28 mouse cellular contexts compared by ENCODE assay signal in genomic region chr8:47833944-47834343, GRCm38 (mm10). TPM values are rescaled to one million over a fixed set of nuclear protein-coding genes. Genes with fewer than 3 reads are reported as not detected.
DNase-seq lines count a peak whose midpoint lies in the region; ATAC-seq lines count a peak whose summit lies in the region.
"Had no signal": no experiment of that assay in that cellular context is flagged by ENCODE, and none has a peak within 500 bp of the region (broad histone marks: within the 10 kb centered on the region; RNA-seq: fewer than 3 reads in every experiment).

No protein-coding gene starts in this region.

- H3K27ac ChIP-seq in kidney, embryonic 15.5 days, result 0 out of 2 replicates have a peak overlapping the region, but pooled peaks have one; percentile 18
- no peak overlapping the region for H3K27ac ChIP-seq in kidney, embryonic 14.5 days (ENCODE audit: low read depth, low read length)
- H3K27ac ChIP-seq: embryonic facial prominence, embryonic 15.5 days; forebrain, embryonic 10.5 days; forebrain, embryonic 15.5 days; heart, adult 2 months; heart, embryonic 15.5 days; hindbrain, embryonic 14.5 days had no signal

- no peak overlapping the region for H3K9ac ChIP-seq in kidney, embryonic 15.5 days
- no peak overlapping the region for H3K9ac ChIP-seq in kidney, embryonic 14.5 days (ENCODE audit: low read depth, low read length)
- H3K9ac ChIP-seq: embryonic facial prominence, embryonic 15.5 days; forebrain, embryonic 15.5 days; heart, embryonic 15.5 days; hindbrain, embryonic 14.5 days had no signal

- 38% methylated on average over 1 of the region's 1 CpGs for whole genome bisulfite sequencing in kidney, embryonic 15.5 days
- 59% methylated on average over 1 of the region's 1 CpGs for WGBS in kidney, embryonic 14.5 days

- peaks cover 60% of the 10 kb centered on the region for H3K36me3 ChIP-seq in kidney, embryonic 15.5 days
- H3K36me3 ChIP-seq in kidney, embryonic 14.5 days (ENCODE audit: control insufficient read depth, insufficient read depth, low read length), result peaks cover 34% of the 10 kb centered on the region
- H3K36me3 ChIP-seq: forebrain, embryonic 15.5 days had no signal

- H3K9me3 ChIP-seq in kidney, embryonic 15.5 days (replicated peaks), result no peaks in the 10 kb centered on the region
- no peaks in the 10 kb centered on the region for H3K9me3 ChIP-seq in kidney, embryonic 14.5 days (ENCODE audit: control insufficient read depth, low read length)
- H3K9me3 ChIP-seq: embryonic facial prominence, embryonic 15.5 days; forebrain, embryonic 10.5 days; forebrain, embryonic 15.5 days; G1E; heart, embryonic 15.5 days; hindbrain, embryonic 10.5 days had no signal

- no peak overlapping the region for H3K4me3 ChIP-seq in kidney, embryonic 15.5 days (replicated peaks)
- no peak overlapping the region for H3K4me3 ChIP-seq in kidney, embryonic 14.5 days (ENCODE audit: low read length)
- H3K4me3 ChIP-seq: embryonic facial prominence, embryonic 15.5 days; erythroblast, embryonic 14.5 days; forebrain, embryonic 10.5 days; forebrain, embryonic 15.5 days; heart, adult 2 months; heart, embryonic 15.5 days; hindbrain, embryonic 10.5 days had no signal

- H3K4me2 ChIP-seq in kidney, embryonic 15.5 days, result no peak overlapping the region
- H3K4me2 ChIP-seq in kidney, embryonic 14.5 days (replicated peaks; ENCODE audit: low read depth, low read length), result no peak overlapping the region
- H3K4me2 ChIP-seq: embryonic facial prominence, embryonic 15.5 days; forebrain, embryonic 15.5 days; heart, embryonic 11.5 days; heart, embryonic 15.5 days; hindbrain, embryonic 14.5 days had no signal

- H3K4me1 ChIP-seq in kidney, embryonic 15.5 days, result peaks cover 10% of the 10 kb centered on the region; the same call in 1 of the 2 replicates
- no peaks in the 10 kb centered on the region for H3K4me1 ChIP-seq in kidney, embryonic 14.5 days (ENCODE audit: control insufficient read depth, insufficient read depth, low read length)
- H3K4me1 ChIP-seq: forebrain, embryonic 15.5 days; heart, embryonic 15.5 days had no signal

- ATAC-seq in kidney, embryonic 15.5 days (replicated peaks; ENCODE audit: low FRiP score), result peak; percentile 27; the same call in 1 of the 2 replicates
- ATAC-seq in kidney, embryonic 14.5 days (ENCODE audit: low FRiP score, low TSS enrichment), result no peak
- peak; percentile 80 for ATAC-seq in common myeloid progenitor, adult 5-6 weeks (replicated peaks; ENCODE audit: low read depth, poor library complexity, severe bottlenecking)
- peak; percentile 73 for ATAC-seq in megakaryocyte progenitor cell, adult 5-6 weeks (replicated peaks; ENCODE audit: poor library complexity)
- ATAC-seq: CD4-positive, CD25-positive, alpha-beta regulatory T cell, adult 4 months; forebrain, embryonic 15.5 days had no signal

- H3K27me3 ChIP-seq in kidney, embryonic 15.5 days, result no peaks in the 10 kb centered on the region
- H3K27me3 ChIP-seq in kidney, embryonic 14.5 days (ENCODE audit: control insufficient read depth, insufficient read depth, low read length), result no peaks in the 10 kb centered on the region
- H3K27me3 ChIP-seq: embryonic facial prominence, embryonic 15.5 days; forebrain, embryonic 15.5 days; heart, embryonic 15.5 days had no signal

- peak; percentile 1 for DNase-seq in ovary, postnatal 36 days (ENCODE audit: low spot score)
- DNase-seq in ovary, postnatal 14 days (ENCODE audit: low spot score), result no peak
- no peak for DNase-seq in urinary bladder, postnatal 25 days (ENCODE audit: low spot score)
- DNase-seq: adrenal gland, postnatal 10 days; B cell, adult 2 months; cerebellum, adult 11-12 months; cerebellum, adult 9-10 months; cerebellum, postnatal 25 days; gastrocnemius, postnatal 36 days; heart, adult 2 months had no signal

RNA-seq across cellular contexts. Expression of gene Cldn22, which starts 9.7 kb away (rescaled TPM):
- not detected in 2 replicates for polyA plus RNA-seq in kidney, embryonic 15.5 days (2015; fragmentation: Nextera tagmentation; extraction: Ambion mirVana)
- not detected in 2 replicates for polyA plus RNA-seq in kidney, embryonic 14.5 days (2014; fragmentation: Nextera tagmentation; extraction: Ambion mirVana)
- total RNA-seq in common myeloid progenitor, adult 5-6 weeks (2017), result not detected in 2 replicates
- total RNA-seq in megakaryocyte progenitor cell, adult 5-6 weeks (2015), result not detected in 2 replicates
- not detected in 2 replicates for total RNA-seq in megakaryocyte progenitor cell, adult 5-6 weeks (2017)
- total RNA-seq: adrenal gland, postnatal 4 days; heart, adult 2 months; heart, postnatal 25 days had no signal
- polyA plus RNA-seq: brain, embryonic 14.5 days; CD4-positive, CD25-positive, alpha-beta regulatory T cell, adult 4 months; embryonic facial prominence, embryonic 15.5 days; erythroblast, embryonic 14.5 days; forebrain, embryonic 10.5 days; forebrain, embryonic 15.5 days; G1E; heart, embryonic 11.5 days; heart, embryonic 15.5 days; hindbrain, embryonic 10.5 days; hindbrain, embryonic 14.5 days had no signal

RNA-seq across cellular contexts. Expression of gene Cldn24, which starts 12.0 kb away (rescaled TPM):
- not detected in 2 replicates for polyA plus RNA-seq in kidney, embryonic 15.5 days (2015; fragmentation: Nextera tagmentation; extraction: Ambion mirVana)
- polyA plus RNA-seq in kidney, embryonic 14.5 days (2014; fragmentation: Nextera tagmentation; extraction: Ambion mirVana), result not detected in 2 replicates
- total RNA-seq in common myeloid progenitor, adult 5-6 weeks (2017), result not detected in 2 replicates
- not detected in 2 replicates for total RNA-seq in megakaryocyte progenitor cell, adult 5-6 weeks (2015)
- total RNA-seq in megakaryocyte progenitor cell, adult 5-6 weeks (2017), result not detected in 2 replicates
- total RNA-seq: adrenal gland, postnatal 10 days; adrenal gland, postnatal 4 days; gastrocnemius, adult 8-10 months; gastrocnemius, postnatal 36 days; heart, adult 2 months; heart, postnatal 25 days had no signal
- polyA plus RNA-seq: brain, embryonic 14.5 days; CD4-positive, CD25-positive, alpha-beta regulatory T cell, adult 4 months; embryonic facial prominence, embryonic 15.5 days; erythroblast, embryonic 14.5 days; forebrain, embryonic 10.5 days; forebrain, embryonic 15.5 days; G1E; heart, adult 2 months; heart, embryonic 11.5 days; heart, embryonic 15.5 days; hindbrain, embryonic 10.5 days; hindbrain, embryonic 14.5 days had no signal
